Mouse (Mus musculus) bone marrow, adult 2 months (tissue): ENCODE measurements around the gene Gzma.

Experiments
- CTCF ChIP-seq: fragments of 200-500 bp; IDR thresholded peaks from 2 replicates; pipeline ENCODE4 v1.5.1; 2011; ENCODE audit warnings: low read length, control low read depth; ENCODE audit not compliant: control insufficient read depth, insufficient read depth
- POLR2A ChIP-seq: fragments of 200-500 bp; IDR thresholded peaks from 2 replicates; pipeline ENCODE4 v1.6.1; 2011; ENCODE audit warnings: low read depth, mild to moderate bottlenecking, control low read depth, low read length, borderline replicate concordance; ENCODE audit not compliant: control insufficient read depth

DNA sequence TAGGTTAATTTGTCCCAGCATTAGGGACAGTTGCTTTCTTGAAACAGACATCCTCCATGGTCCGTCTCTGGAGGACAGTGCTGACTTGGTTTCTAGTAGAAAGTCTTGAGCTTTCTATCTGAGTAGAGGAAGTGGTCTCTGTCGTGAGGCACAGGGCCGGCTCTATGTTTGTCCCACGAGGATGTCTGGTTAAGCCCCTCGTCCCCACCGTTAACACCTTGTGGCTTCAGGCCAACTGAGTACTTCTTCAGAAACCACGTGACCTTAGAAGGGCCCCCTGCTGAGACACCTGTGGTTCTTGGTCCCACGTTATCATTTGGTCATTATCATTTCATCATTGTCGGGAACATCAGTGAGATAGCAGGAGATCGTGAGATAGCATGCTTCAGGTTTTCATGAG lies 1.0 kb upstream of the Gzma start:
- TF ChIP-seq POLR2A (no peak), CTCF (no peak)
